Mouse (Mus musculus): Measurements from ENCODE around the gene Clrn3. TPM values are rescaled to one million over a fixed set of nuclear protein-coding genes. Genes with fewer than 3 reads are reported as not detected.
A peak's percentile ranks its signal among the peaks of the same experiment; 100 is the strongest.

The Clrn3 gene
- polyA plus RNA-seq, 1 experiment from 2014 or later, result not detected

GRCm38 (mm10) chr7:135470319-135470718, 58.1 kb downstream of the Clrn3 start:
- Histone ChIP-seq H3K9ac (replicated peaks; ENCODE audit: low read length) (no peak overlapping the region), H3K9me3 (replicated peaks; ENCODE audit: control insufficient read depth, low read length) (no peaks in the 10 kb centered on the region), H3K36me3 (replicated peaks; ENCODE audit: control insufficient read depth, insufficient read depth, low read depth, low read length) (no peaks in the 10 kb centered on the region), H3K4me3 (ENCODE audit: low read depth, low read length) (no peak overlapping the region), H3K27me3 (ENCODE audit: control insufficient read depth, insufficient read depth, low read length) (no peaks in the 10 kb centered on the region), H3K4me1 (ENCODE audit: control insufficient read depth, insufficient read depth, low read length) (no peaks in the 10 kb centered on the region), H3K4me2 (ENCODE audit: low read depth, low read length) (no peak overlapping the region), H3K27ac (replicated peaks; ENCODE audit: low read depth, low read length) (no peak overlapping the region)
- ATAC-seq (replicated peaks; ENCODE audit: insufficient number of reproducible peaks, low FRiP score, low TSS enrichment, low read depth) (no peak), DNase-seq (ENCODE audit: low spot score) (no peak)
- 85% methylated on average over 5 of the region's 5 CpGs for WGBS

DNA sequence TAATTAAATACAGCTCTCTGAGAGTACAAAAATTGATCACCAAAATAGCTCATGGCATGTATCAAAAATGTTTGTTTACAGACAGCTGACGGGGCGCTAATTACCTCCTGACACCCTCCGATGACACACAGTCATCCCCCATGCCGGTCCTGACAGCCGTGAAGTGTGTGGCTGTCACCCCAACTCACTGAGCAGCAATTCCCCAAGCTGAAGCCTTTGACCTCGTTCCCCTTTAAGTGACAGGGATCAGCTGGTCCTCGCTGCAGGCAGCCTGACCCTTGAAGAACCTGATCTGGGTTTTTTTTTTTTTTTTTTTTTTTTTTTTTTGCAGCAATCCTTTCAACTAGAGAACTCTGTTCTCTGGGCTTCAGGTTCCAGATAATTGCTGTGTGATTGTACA, 59.8 kb downstream of the Clrn3 start:
- Histone ChIP-seq H3K4me3 (ENCODE audit: low read depth, low read length) (no peak overlapping the region), H3K4me2 (ENCODE audit: low read depth, low read length) (no peak overlapping the region), H3K36me3 (replicated peaks; ENCODE audit: control insufficient read depth, insufficient read depth, low read depth, low read length) (no peaks in the 10 kb centered on the region), H3K9ac (replicated peaks; ENCODE audit: low read length) (no peak overlapping the region), H3K27me3 (ENCODE audit: control insufficient read depth, insufficient read depth, low read length) (no peaks in the 10 kb centered on the region), H3K4me1 (ENCODE audit: control insufficient read depth, insufficient read depth, low read length) (no peaks in the 10 kb centered on the region), H3K9me3 (replicated peaks; ENCODE audit: control insufficient read depth, low read length) (no peaks in the 10 kb centered on the region), H3K27ac (replicated peaks; ENCODE audit: low read depth, low read length) (no peak overlapping the region)
- ATAC-seq (replicated peaks; ENCODE audit: insufficient number of reproducible peaks, low FRiP score, low TSS enrichment, low read depth), result no peak
- WGBS, result 24% methylated on average over 7 of the region's 7 CpGs
- peak; percentile 26 for DNase-seq (ENCODE audit: low spot score)

GRCm38 (mm10) chr7:135465293-135465692, 63.2 kb downstream of the Clrn3 start:
- H3K4me2 ChIP-seq (ENCODE audit: low read depth, low read length), result peak overlapping the region; percentile 10; the same call in 1 of the 2 replicates
- ATAC-seq (replicated peaks; ENCODE audit: insufficient number of reproducible peaks, low FRiP score, low TSS enrichment, low read depth), result 0 out of 2 replicates have a peak, but pooled peaks have one; percentile 27
- H3K9ac ChIP-seq (replicated peaks; ENCODE audit: low read length), result peak overlapping the region; percentile 41
- WGBS, result 7% methylated on average over 12 of the region's 12 CpGs
- H3K4me3 ChIP-seq (ENCODE audit: low read depth, low read length), result no peak overlapping the region
- no peak overlapping the region for H3K27ac ChIP-seq (replicated peaks; ENCODE audit: low read depth, low read length)
- peak; percentile 25 for DNase-seq (ENCODE audit: low spot score)
- no peaks in the 10 kb centered on the region for H3K36me3 ChIP-seq (replicated peaks; ENCODE audit: control insufficient read depth, insufficient read depth, low read depth, low read length)
- H3K9me3 ChIP-seq (replicated peaks; ENCODE audit: control insufficient read depth, low read length), result no peaks in the 10 kb centered on the region
- no peaks in the 10 kb centered on the region for H3K27me3 ChIP-seq (ENCODE audit: control insufficient read depth, insufficient read depth, low read length)
- no peaks in the 10 kb centered on the region for H3K4me1 ChIP-seq (ENCODE audit: control insufficient read depth, insufficient read depth, low read length)

- 40% methylated on average over 3 of the region's 3 CpGs for WGBS
- H3K4me2 ChIP-seq (ENCODE audit: low read depth, low read length), result no peak overlapping the region
- H3K4me3 ChIP-seq (ENCODE audit: low read depth, low read length), result no peak overlapping the region
- no peaks in the 10 kb centered on the region for H3K36me3 ChIP-seq (replicated peaks; ENCODE audit: control insufficient read depth, insufficient read depth, low read depth, low read length)
- ATAC-seq (replicated peaks; ENCODE audit: insufficient number of reproducible peaks, low FRiP score, low TSS enrichment, low read depth), result no peak
- H3K4me1 ChIP-seq (ENCODE audit: control insufficient read depth, insufficient read depth, low read length), result no peaks in the 10 kb centered on the region
- no peaks in the 10 kb centered on the region for H3K27me3 ChIP-seq (ENCODE audit: control insufficient read depth, insufficient read depth, low read length)
- no peak overlapping the region for H3K27ac ChIP-seq (replicated peaks; ENCODE audit: low read depth, low read length)
- no peaks in the 10 kb centered on the region for H3K9me3 ChIP-seq (replicated peaks; ENCODE audit: control insufficient read depth, low read length)
- DNase-seq (ENCODE audit: low spot score), result peak; percentile 78
- H3K9ac ChIP-seq (replicated peaks; ENCODE audit: low read length), result no peak overlapping the region
Measured at GRCm38 (mm10) chr7:135464689-135465259, 63.7 kb downstream of the Clrn3 start.

MicroRNA genes within 50 kb of the gene (microRNA counts, 519-probe panel; counts per million panel counts)
- microRNA mmu-miR-1962, result not detected

Small RNAs within 50 kb of the gene (microRNA-seq; reads per million reads assigned to microRNA genes)
- not detected for gene Mir1962 (ENCODE audit: borderline number of aligned reads)

Other genes starting within 250 kb of the Clrn3 start
- gene Foxi2, start 118.3 kb downstream of the Clrn3 start, polyA plus RNA-seq (2014; fragmentation: Nextera tagmentation; extraction: Ambion mirVana), result 0.93 and 0.97 TPM in 2 replicates
- gene Ptpre, start 8.8 kb upstream of the Clrn3 start, polyA plus RNA-seq (2014; fragmentation: Nextera tagmentation; extraction: Ambion mirVana), result 1.0 and 1.2 TPM in 2 replicates
- gene Mki67, start 187.7 kb upstream of the Clrn3 start, polyA plus RNA-seq (2014; fragmentation: Nextera tagmentation; extraction: Ambion mirVana), result 60.4 and 65.6 TPM in 2 replicates